Mouse (Mus musculus) thymus, postnatal 14 days (tissue): ENCODE measurements at regions not wholly inside any gene's neighbourhood (a gene's known extent, or its start where the extent isn't known, plus 50 kb on each side); places are given as distances from the start of the nearest gene placed in this dataset.
"Not testable (repeated sequence)": the region's sequence is repeated elsewhere in the genome, so short reads cannot be mapped to it uniquely, and the experiment has no call there.

Experiments used
- DNase-seq: peaks from one replicate; pipeline ENCODE4 v3.0.0; 2021

DNA sequence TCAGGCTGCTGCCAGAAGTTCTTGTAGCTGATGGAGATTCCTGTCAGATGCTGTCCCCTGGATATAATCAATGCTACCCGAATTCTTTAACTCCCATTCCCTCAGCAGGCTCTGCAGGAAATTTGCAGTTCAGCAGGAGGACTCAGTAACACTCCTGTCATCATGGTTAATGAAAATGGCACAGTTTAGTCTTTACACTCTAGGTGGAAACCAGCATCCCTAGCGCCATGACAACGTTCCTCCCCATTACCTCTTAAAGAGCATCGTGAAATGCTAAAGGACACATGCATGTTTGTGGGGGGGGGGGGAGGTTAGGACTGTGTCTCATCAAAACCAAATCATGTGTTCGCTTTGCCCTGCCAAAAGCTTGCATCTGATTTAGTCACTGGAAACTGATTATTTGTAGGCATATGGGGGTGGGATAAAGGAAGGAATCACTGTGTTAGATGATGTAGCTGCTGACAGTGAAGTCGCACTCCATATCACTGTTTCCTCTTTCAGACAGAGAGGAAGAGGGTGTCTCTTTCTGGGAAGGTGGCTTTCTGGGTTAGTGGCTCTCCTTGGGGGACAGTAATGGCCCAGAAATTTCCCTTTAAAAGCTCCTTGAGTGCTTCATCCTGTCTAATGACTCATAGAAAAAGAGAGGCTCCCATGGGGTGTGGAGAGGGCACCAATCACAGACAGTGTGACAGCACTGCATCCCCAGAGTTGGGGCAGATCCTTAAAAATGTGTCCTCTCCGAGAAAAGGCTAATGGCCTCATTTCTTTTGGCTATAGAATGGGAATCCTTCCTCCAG lies 351.5 kb downstream of the Plekhb2 start:
- no peak for DNase-seq

DNA sequence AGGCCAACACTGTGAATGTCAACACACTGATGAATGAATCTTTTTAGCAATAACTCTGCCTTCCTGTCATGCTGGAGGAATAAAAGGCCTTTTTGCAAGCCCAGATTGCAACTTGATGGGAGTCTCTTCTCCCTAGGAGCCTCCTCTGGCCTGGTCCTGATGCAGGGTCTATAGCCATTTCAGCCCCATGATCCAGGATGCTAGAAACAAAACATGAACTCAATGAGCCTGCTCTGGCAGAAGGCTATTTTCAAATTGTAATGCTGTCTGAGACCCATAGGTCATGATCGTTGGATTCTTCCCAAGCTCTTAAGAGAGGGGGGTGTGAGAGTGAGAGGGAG lies 352.1 kb downstream of the Plekhb2 start:
- DNase-seq: no peak

DNA sequence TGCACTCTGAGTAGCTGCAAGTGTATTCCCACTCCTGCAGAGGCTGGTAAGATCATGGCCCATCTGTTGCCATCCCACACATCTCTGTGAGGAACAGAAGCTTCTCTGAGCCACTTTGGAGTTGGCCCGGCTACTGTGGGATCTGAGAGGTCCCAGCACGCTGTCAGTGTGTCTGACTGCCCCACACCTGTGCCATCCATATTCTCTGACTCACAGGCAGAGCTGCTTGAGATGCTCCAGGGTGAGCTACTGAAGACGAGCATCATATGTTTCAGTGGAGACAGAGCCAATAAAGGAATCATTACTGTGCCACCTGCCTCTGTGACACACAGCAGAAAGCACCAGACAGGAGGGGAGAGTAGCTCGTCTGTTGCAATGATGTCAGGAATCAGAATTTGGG lies 352.8 kb downstream of the Plekhb2 start:
- no peak for DNase-seq

DNA sequence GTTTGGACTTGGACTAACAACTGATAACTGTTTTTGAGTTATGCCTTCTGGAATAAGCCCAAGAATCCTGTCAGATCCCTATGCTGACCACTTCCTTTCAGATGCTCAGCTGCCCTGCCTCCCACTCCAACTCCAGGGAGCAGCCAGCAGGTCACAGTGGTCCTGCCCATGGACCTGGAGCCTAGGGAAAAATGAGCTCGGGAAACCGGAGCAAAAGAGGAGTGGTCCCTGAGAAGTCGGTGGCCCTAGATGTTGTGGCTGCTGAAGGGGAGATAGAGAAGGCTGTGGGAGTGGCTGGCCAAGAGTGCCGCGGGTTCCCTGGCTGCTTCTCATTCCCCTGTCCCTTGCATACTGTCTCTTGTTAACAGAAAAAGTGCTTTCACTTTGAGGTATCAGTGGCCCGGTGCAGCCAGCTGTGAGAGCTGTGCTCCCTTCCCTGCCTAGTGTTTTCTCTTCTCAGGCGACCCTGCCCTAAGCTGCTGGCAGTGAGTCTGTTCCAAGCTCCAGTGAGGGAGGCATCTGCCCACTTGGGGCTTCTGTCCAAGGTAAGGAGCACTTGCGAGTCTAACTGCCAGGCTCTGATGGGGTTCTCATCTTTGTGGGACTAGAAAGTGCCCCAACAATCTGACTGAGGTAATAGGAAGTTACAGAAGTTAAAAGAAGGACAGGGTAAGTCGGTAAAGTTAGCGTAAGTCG lies 357.2 kb downstream of the Plekhb2 start:
- no peak for DNase-seq

DNA sequence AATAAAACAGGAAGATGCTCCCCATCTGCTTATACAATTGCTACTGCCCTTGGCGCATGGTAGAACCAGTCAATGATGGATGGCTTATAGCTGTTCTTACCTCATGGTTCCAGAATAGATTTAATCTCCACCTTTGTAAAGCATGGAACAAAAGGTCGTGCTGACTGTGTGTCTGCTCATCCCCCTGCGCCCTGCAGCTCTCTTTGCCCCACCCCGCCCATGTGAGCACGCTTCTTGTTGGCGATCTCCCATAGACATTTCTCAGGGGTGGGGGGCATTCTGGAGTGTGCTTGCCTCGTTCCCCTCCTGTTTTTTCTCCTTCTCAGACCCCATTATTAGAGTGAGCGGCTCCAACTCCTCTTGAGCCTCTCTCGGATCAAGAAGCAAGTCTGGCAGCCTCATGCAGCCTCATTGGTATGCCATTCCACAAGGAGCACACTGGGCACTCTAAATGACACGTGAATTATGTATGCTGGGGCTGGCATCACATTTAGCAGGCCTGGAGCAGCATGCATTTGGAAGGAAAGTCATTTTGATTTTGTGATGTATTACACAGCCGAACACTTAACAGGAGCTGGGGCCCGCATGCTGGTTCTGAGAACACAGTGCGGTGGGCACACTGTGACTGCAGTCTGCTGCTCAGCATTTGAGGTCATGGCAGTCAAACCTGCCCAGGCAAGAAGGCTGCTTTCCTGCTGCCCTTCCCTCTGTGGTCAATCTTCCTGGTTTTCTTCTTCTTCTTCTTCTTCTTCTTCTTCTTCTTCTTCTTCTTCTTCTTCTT lies 362.5 kb downstream of the Plekhb2 start:
- DNase-seq: no peak

DNA sequence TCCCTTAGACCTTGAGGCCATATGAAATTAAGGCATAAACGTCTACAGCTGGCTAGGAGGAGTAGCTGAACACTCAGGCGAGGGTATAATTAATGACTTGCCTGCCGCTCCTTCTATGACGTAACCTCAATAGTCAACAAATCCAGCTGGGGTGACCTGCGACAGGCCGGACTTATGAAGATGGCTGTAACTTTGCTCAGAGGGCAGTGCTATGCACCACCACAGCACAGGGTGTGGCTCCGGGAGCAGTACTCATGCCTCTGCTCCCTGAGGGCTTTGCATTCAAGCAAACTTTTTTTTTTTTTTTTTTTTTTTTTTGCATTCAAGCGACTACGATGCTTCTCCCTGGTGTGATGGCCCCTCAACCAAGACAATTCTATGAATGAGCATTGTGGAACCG lies 364.1 kb downstream of the Plekhb2 start:
- DNase-seq: no peak

DNA sequence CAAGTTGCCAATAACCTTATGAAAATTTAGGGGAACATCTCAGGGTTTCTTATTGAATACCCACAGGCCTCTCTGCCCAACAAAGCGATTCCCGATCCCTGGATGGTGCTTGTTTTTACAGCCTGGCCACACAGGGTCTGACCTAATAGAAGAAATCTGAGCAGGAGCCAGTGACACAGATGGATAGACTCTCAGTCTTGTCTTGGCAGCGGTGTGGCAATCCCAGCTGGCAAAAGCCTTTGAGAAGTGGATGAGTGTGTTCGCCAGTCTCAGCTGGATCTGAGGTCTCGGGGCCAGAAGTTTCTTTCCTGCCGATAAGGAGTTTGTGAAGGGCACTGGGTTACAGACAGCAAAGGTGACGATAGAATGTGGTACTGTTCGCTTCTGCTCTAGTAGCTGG lies 366.6 kb downstream of the Plekhb2 start:
- no peak for DNase-seq

DNA sequence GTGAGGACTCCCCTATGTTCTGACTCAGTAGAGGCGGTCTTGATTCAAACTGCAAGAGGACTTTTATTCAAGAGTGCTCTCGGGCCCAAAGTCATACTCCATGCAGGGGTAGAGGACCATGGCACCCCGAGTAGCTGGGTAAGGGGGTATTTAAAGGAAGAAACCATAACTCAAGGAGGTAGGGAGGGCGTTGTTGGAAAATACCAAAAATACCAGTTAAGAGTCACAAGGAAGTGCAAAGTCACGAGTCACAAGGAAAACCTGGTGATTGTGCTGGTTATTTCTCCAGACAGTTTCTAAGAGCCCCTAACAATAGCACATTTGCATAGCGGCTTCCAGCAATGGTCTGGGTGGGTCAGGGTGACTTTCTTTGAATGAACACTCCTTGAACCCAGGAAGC lies 370.4 kb downstream of the Plekhb2 start:
- not testable (repeated sequence) for DNase-seq

DNA sequence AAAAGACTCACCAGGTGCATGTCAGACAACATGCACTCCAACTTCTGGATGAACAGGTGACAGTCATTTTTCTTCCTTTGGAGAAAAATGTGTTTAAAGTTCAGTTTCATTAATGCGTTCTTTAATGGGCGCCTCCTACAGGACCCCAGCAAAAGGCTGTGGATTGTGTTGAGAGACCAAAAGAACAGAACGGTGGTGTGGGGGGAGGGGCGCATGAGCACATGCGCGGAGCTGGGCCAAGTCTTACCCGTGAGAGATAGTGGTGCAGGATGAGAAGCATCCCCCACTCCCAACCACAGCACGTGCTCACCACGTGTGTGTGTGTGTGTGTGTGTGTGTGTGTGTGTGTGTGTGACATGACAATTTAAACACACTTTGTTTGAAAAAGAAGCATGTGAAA lies 371.0 kb downstream of the Plekhb2 start:
- no peak for DNase-seq

DNA sequence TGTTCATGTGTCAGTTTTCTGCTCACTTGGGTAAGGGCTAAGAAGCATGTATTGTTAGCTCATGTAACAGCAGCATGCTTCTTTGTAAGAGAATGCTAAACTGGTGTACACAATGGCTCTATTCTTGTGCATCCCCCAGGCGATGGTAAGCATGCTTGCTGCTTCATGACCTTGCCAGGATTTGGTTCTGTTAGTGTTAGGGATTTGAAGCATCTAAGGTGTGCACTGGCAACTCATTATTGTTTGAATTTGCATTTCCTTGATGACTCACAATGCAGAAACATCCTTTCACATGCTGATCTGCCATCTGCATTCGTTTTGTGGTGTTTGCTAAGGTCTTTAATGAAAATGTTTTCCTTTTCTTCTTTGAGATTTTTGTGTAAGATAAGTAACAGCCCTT lies 382.8 kb downstream of the Plekhb2 start:
- no peak for DNase-seq

DNA sequence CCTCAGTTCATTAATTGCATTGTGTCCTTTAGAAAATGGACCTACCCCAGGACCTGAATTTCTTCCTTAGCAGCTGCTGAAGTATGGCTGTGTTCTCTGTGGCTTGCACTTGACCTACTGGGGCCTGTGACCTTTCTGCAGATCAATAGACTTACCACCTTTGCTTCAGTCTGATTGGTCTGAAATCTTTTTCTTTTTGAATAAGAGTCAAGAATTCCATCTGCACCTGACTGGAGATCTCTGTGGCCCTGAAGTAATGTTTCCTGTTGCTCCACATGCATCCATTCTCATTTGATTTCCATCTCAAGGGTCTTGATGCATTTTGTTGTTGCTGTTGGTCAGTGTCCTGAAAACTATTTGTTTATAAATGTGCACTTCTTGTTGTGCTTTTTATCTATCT lies 388.4 kb downstream of the Plekhb2 start:
- no peak for DNase-seq

DNA sequence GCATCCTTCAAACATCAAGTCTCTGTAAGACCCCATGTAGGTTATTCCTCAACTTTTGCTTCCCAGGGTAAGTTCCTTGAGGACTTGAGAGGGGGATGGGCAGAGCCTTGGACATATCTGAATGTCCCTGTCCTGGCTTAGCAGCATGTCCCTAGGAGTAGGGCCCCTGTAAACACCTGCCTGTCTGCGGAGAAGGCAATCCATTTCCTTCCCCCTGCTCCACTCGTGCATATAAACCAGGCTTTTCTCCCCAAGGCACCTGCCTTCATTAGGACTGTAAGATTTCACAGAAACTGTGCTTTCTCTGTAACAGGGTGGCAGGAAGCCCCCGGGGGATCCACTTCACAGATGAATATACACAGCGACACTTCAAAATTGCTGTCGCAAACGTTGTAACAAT lies 393.1 kb downstream of the Plekhb2 start:
- no peak for DNase-seq

DNA sequence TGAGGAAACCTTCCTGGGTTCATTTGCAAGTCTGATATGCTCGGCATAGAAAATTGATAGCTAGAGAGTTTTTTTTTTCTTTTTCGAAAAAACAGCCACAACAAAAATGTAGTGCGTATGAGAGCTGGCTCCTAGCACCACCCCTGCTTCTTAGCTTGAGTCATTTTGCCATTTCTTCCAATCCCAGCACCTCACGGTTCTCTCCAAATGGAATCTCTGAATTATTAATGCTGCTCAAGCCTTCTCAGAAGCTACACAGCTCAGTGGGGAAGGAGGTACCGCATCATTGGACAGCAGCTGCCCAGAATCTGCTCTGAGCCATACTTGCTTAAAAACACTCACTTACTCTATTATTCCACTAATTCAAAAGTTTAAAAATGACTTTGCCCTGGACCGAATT lies 393.6 kb downstream of the Plekhb2 start:
- no peak for DNase-seq

DNA sequence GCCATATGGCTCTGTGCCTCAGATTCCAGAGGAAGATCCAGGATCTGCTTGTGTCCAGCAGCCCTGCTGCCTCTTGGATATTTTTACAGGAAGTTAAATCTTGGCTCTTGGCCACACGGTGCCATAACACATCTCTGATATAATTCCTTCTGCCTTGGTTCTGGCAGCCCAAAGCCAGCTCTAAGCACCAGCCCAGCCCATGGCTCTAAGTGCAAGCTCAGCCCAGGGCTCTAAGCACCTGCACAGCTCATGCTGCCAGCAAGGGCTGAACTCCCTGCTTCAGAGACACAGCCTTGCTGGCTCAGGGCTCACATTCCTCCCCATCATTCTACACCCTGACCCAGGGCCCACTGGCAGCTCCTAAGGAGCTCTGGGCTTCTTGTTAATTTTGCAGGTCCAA lies 415.3 kb downstream of the Plekhb2 start:
- DNase-seq: no peak

DNA sequence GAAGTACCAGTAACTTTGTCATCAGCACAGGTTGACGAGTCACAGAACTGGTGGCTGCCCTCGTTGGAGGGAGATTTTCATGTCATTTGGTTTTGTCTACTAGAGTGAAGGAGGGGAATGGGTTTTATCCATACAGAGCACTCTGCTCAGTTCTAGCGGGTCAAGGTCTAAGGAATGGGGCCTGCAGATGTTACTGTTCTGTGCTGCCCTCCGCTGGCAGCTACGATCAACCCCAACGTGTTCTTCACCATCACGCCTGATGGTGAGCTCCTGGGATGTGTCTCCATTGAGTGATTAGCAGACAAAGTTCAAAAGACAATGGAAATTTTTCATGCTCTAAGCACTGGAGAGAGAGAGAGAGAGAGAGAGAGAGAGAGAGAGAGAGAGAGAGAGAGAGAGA lies 416.9 kb downstream of the Plekhb2 start:
- no peak for DNase-seq

DNA sequence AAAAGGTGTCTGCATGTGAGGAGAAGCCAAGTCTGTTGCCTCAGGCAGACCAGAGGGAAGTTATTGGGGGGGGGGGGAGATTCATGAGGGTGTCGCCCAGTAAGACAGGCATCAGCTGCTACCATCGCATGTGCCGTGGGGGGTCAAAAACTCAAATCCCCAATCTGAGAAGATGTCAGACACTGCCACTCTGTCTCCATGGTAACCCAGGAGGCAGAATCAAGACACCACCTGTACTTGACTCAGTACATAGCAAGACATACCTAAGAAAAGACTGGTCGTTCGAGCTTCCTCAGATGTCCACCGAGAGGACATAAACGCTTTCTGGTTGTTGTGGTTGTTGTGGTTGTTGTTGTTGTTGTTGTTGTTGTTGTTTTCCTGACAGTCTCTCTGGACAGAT lies 418.1 kb downstream of the Plekhb2 start:
- no peak for DNase-seq

DNA sequence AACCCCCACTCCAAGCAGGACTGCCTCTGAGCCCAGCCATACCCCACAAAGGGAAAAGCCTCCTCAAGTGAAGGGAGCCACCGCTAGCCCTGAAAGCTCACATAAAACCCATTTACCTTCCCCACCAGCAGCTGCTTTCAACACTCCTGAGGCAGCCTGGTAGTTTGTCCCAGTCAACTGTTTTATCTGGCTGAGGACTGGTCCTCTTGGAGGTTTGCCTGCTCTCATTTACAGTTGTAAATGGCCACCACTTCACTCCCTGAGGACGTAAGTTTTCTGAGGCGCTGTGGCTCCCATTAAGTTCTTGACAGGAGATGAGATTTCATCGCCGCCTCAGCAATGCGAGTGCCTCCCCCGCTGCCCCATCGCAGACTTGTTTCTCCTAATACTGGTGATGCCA lies 425.2 kb downstream of the Plekhb2 start:
- no peak for DNase-seq
